Mouse (Mus musculus): ENCODE measurements around the gene Cpa5. TPM values are rescaled to one million over a fixed set of nuclear protein-coding genes. Genes with fewer than 3 reads are reported as not detected.

The Cpa5 gene
- polyA plus RNA-seq, 1 experiment: 0.04 TPM

- no peak for TF ChIP-seq POLR2A (IDR thresholded peaks at IDR 0.05; ENCODE audit: borderline replicate concordance, extremely low read depth, insufficient read depth, insufficient read length, poor library complexity, severe bottlenecking)
- TF ChIP-seq CTCF (IDR thresholded peaks at IDR 0.05; ENCODE audit: borderline replicate concordance, extremely low read depth, insufficient read depth, insufficient read length): no peak
- DNase-seq (ENCODE audit: low read depth): peak; percentile 65
Observed at GRCm38 (mm10) chr6:30649651-30650296, 39.0 kb downstream of the Cpa5 start.

GRCm38 (mm10) chr6:30652425-30653188 is 41.8 kb downstream of the Cpa5 start:
- TF ChIP-seq CTCF (IDR thresholded peaks at IDR 0.05; ENCODE audit: borderline replicate concordance, extremely low read depth, insufficient read depth, insufficient read length) (no peak), POLR2A (IDR thresholded peaks at IDR 0.05; ENCODE audit: borderline replicate concordance, extremely low read depth, insufficient read depth, insufficient read length, poor library complexity, severe bottlenecking) (no peak)
- no peak for DNase-seq (ENCODE audit: low read depth)

GRCm38 (mm10) chr6:30653518-30653917 is 42.7 kb downstream of the Cpa5 start:
- no peak for DNase-seq (ENCODE audit: low read depth)
- TF ChIP-seq POLR2A (IDR thresholded peaks at IDR 0.05; ENCODE audit: borderline replicate concordance, extremely low read depth, insufficient read depth, insufficient read length, poor library complexity, severe bottlenecking) (no peak), CTCF (IDR thresholded peaks at IDR 0.05; ENCODE audit: borderline replicate concordance, extremely low read depth, insufficient read depth, insufficient read length) (no peak)

- TF ChIP-seq CTCF (IDR thresholded peaks at IDR 0.05; ENCODE audit: borderline replicate concordance, extremely low read depth, insufficient read depth, insufficient read length): no peak
- no peak for TF ChIP-seq POLR2A (IDR thresholded peaks at IDR 0.05; ENCODE audit: borderline replicate concordance, extremely low read depth, insufficient read depth, insufficient read length, poor library complexity, severe bottlenecking)
- peak; percentile 89 for DNase-seq (ENCODE audit: low read depth)
Observed at GRCm38 (mm10) chr6:30654402-30654859, 43.6 kb downstream of the Cpa5 start.

GRCm38 (mm10) chr6:30654932-30655331 is 44.1 kb downstream of the Cpa5 start:
- no peak for DNase-seq (ENCODE audit: low read depth)
- no peak for TF ChIP-seq POLR2A (IDR thresholded peaks at IDR 0.05; ENCODE audit: borderline replicate concordance, extremely low read depth, insufficient read depth, insufficient read length, poor library complexity, severe bottlenecking)
- no peak for TF ChIP-seq CTCF (IDR thresholded peaks at IDR 0.05; ENCODE audit: borderline replicate concordance, extremely low read depth, insufficient read depth, insufficient read length)

GRCm38 (mm10) chr6:30657279-30657678 is 46.5 kb downstream of the Cpa5 start:
- TF ChIP-seq CTCF (IDR thresholded peaks at IDR 0.05; ENCODE audit: borderline replicate concordance, extremely low read depth, insufficient read depth, insufficient read length): no peak
- DNase-seq (ENCODE audit: low read depth): no peak

- no peak for DNase-seq (ENCODE audit: low read depth)
- no peak for TF ChIP-seq POLR2A (IDR thresholded peaks at IDR 0.05; ENCODE audit: borderline replicate concordance, extremely low read depth, insufficient read depth, insufficient read length, poor library complexity, severe bottlenecking)
- no peak for TF ChIP-seq CTCF (IDR thresholded peaks at IDR 0.05; ENCODE audit: borderline replicate concordance, extremely low read depth, insufficient read depth, insufficient read length)
Observed at GRCm38 (mm10) chr6:30658619-30659018, 47.8 kb downstream of the Cpa5 start.

- peak; percentile 58 for DNase-seq (ENCODE audit: low read depth)
- TF ChIP-seq CTCF (IDR thresholded peaks at IDR 0.05; ENCODE audit: borderline replicate concordance, extremely low read depth, insufficient read depth, insufficient read length): no peak
- no peak for TF ChIP-seq POLR2A (IDR thresholded peaks at IDR 0.05; ENCODE audit: borderline replicate concordance, extremely low read depth, insufficient read depth, insufficient read length, poor library complexity, severe bottlenecking)
Observed at GRCm38 (mm10) chr6:30664776-30665175, 54.0 kb downstream of the Cpa5 start.

GRCm38 (mm10) chr6:30665296-30665695 is 54.5 kb downstream of the Cpa5 start:
- TF ChIP-seq POLR2A (IDR thresholded peaks at IDR 0.05; ENCODE audit: borderline replicate concordance, extremely low read depth, insufficient read depth, insufficient read length, poor library complexity, severe bottlenecking): no peak
- no peak for TF ChIP-seq CTCF (IDR thresholded peaks at IDR 0.05; ENCODE audit: borderline replicate concordance, extremely low read depth, insufficient read depth, insufficient read length)
- DNase-seq (ENCODE audit: low read depth): no peak

- DNase-seq (ENCODE audit: low read depth): no peak
- TF ChIP-seq POLR2A (IDR thresholded peaks at IDR 0.05; ENCODE audit: borderline replicate concordance, extremely low read depth, insufficient read depth, insufficient read length, poor library complexity, severe bottlenecking) (no peak), CTCF (IDR thresholded peaks at IDR 0.05; ENCODE audit: borderline replicate concordance, extremely low read depth, insufficient read depth, insufficient read length) (no peak)
Observed at GRCm38 (mm10) chr6:30666043-30666442, 55.2 kb downstream of the Cpa5 start.

- no peak for TF ChIP-seq CTCF (IDR thresholded peaks at IDR 0.05; ENCODE audit: borderline replicate concordance, extremely low read depth, insufficient read depth, insufficient read length)
- TF ChIP-seq POLR2A (IDR thresholded peaks at IDR 0.05; ENCODE audit: borderline replicate concordance, extremely low read depth, insufficient read depth, insufficient read length, poor library complexity, severe bottlenecking): no peak
- DNase-seq (ENCODE audit: low read depth): peak; percentile 49
Observed at GRCm38 (mm10) chr6:30667585-30667984, 56.8 kb downstream of the Cpa5 start.

GRCm38 (mm10) chr6:30671696-30672095 is 60.9 kb downstream of the Cpa5 start:
- DNase-seq (ENCODE audit: low read depth): peak; percentile 26

More at GRCm38 (mm10) chr6:30671696-30672095, 60.9 kb downstream of the Cpa5 start:
- TF ChIP-seq CTCF (IDR thresholded peaks at IDR 0.05; ENCODE audit: borderline replicate concordance, extremely low read depth, insufficient read depth, insufficient read length): no peak
- TF ChIP-seq POLR2A (IDR thresholded peaks at IDR 0.05; ENCODE audit: borderline replicate concordance, extremely low read depth, insufficient read depth, insufficient read length, poor library complexity, severe bottlenecking): no peak
